Mouse (Mus musculus): ENCODE results near the gene Gm5751. TPM values are rescaled to one million over a fixed set of nuclear protein-coding genes. Genes with fewer than 3 reads are reported as not detected.
"Not testable (repeated sequence)": the region's sequence is repeated elsewhere in the genome, so short reads cannot be mapped to it uniquely, and the experiment has no call there.

Gm5751 gene
- not detected in 2 replicates for polyA plus RNA-seq (2014; fragmentation: Nextera tagmentation; extraction: Ambion mirVana)

DNA sequence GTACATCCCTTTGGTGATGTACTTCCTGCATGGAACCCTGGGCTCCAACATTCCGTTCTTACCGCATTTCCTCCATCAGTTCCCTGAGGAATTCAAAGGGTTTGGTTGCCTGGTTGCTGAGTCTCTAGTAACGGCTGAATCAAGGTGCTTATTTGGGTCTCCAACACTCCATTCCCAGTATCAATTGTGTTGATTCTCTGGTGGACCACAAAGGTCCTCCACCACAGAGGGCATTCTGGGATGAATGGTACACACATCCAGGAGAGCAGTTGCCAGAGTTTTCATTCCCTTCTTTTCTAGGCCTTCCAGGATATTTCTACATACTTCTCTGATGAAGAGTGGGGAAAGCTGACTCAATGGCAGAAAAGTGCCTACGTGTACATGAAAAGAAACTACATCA, at the start of gene Gm5751:
TSS of gene Gm5751 (plus strand) at position 301 of the 400 bp plus-strand sequence.
- H3K9me3 ChIP-seq (ENCODE audit: control insufficient read depth, low read length); H3K4me3 ChIP-seq (ENCODE audit: low read depth, low read length); H3K9ac ChIP-seq (ENCODE audit: low read length); H3K27me3 ChIP-seq (replicated peaks; ENCODE audit: control insufficient read depth, insufficient read depth, low read length); H3K4me2 ChIP-seq (ENCODE audit: low read length); H3K27ac ChIP-seq (ENCODE audit: low read depth); DNase-seq (ENCODE audit: low spot score); ATAC-seq (replicated peaks; ENCODE audit: low FRiP score, low TSS enrichment, low read depth); H3K36me3 ChIP-seq (ENCODE audit: control insufficient read depth, insufficient read depth, low read length); H3K4me1 ChIP-seq (replicated peaks; ENCODE audit: control insufficient read depth, insufficient read depth, low read length): not testable (repeated sequence)
- WGBS = 100% methylated on average over 3 of the region's 4 CpGs

GRCm38 (mm10) chrX:8832043-8832442, 42.0 kb upstream of the Gm5751 start:
- Histone ChIP-seq H3K27me3 (replicated peaks; ENCODE audit: control insufficient read depth, insufficient read depth, low read length) (no peaks in the 10 kb centered on the region), H3K4me2 (ENCODE audit: low read length) (no peak overlapping the region), H3K36me3 (ENCODE audit: control insufficient read depth, insufficient read depth, low read length) (no peaks in the 10 kb centered on the region), H3K4me3 (ENCODE audit: low read depth, low read length) (no peak overlapping the region), H3K4me1 (replicated peaks; ENCODE audit: control insufficient read depth, insufficient read depth, low read length) (no peaks in the 10 kb centered on the region), H3K9ac (ENCODE audit: low read length) (no peak overlapping the region), H3K27ac (ENCODE audit: low read depth) (no peak overlapping the region), H3K9me3 (ENCODE audit: control insufficient read depth, low read length) (no peaks in the 10 kb centered on the region)
- DNase-seq (ENCODE audit: low spot score) = peak; percentile 70
- ATAC-seq (replicated peaks; ENCODE audit: low FRiP score, low TSS enrichment, low read depth) = no peak

DNA sequence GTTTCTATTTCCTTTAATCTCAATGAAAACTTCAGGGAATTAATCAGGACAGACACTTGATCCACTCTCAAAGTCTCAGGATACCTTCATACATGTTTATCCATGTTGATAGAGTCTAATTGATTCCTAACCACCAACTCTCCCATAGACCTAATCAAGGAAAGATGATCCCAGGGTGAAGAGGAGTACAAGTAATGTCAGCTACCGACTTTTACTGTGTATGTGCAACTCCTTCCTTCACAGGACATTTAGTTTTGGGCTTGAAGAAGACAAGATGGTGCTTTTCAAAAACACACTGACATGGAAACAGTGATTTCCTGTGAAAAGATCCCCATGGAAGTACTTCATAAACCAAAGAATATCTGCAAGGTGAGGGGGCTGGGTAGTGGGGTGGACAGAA, 30.4 kb upstream of the Gm5751 start, which contains the start of gene Gm6592:
TSS of gene Gm6592 (plus strand) at position 301 of the 400 bp plus-strand sequence.
- Histone ChIP-seq H3K36me3 (ENCODE audit: control insufficient read depth, insufficient read depth, low read length) (no peaks in the 10 kb centered on the region), H3K27ac (ENCODE audit: low read depth) (no peak within 1 kb of the TSS), H3K4me2 (ENCODE audit: low read length) (no peak within 1 kb of the TSS), H3K27me3 (replicated peaks; ENCODE audit: control insufficient read depth, insufficient read depth, low read length) (no peaks in the 10 kb centered on the region), H3K9ac (ENCODE audit: low read length) (no peak within 1 kb of the TSS), H3K4me1 (replicated peaks; ENCODE audit: control insufficient read depth, insufficient read depth, low read length) (no peaks in the 10 kb centered on the region), H3K9me3 (ENCODE audit: control insufficient read depth, low read length) (no peaks in the 10 kb centered on the region), H3K4me3 (ENCODE audit: low read depth, low read length) (no peak within 1 kb of the TSS)
- DNase-seq (ENCODE audit: low spot score) (no peak), ATAC-seq (replicated peaks; ENCODE audit: low FRiP score, low TSS enrichment, low read depth) (no peak)
- 82% methylated on average over 1 of the region's 1 CpGs for WGBS

DNA sequence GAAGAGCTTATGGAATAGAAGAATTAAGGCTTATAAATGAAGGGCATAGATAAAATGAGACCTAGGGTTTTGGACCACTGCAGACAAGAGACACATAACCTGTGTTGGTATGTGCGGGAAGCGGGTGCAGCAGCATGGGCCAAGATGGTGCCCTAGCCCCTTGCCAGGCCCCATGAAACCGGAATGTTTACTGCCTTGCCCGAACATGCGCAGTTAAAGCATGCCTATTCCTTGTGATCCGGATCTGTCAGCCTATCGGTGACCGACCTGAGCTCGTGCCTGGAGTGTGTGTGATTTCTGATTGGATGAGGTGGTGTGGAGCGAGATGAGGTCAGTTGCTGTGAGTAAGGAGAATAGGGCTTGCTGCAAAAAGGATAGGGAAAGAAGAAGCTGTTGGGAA, 21.6 kb upstream of the Gm5751 start:
- H3K27ac ChIP-seq (ENCODE audit: low read depth) = no peak overlapping the region
- H3K9me3 ChIP-seq (ENCODE audit: control insufficient read depth, low read length) = no peaks in the 10 kb centered on the region
- no peaks in the 10 kb centered on the region for H3K36me3 ChIP-seq (ENCODE audit: control insufficient read depth, insufficient read depth, low read length)
- no peaks in the 10 kb centered on the region for H3K4me1 ChIP-seq (replicated peaks; ENCODE audit: control insufficient read depth, insufficient read depth, low read length)
- no peaks in the 10 kb centered on the region for H3K27me3 ChIP-seq (replicated peaks; ENCODE audit: control insufficient read depth, insufficient read depth, low read length)
- no peak overlapping the region for H3K4me2 ChIP-seq (ENCODE audit: low read length)
- no peak overlapping the region for H3K9ac ChIP-seq (ENCODE audit: low read length)
- H3K4me3 ChIP-seq (ENCODE audit: low read depth, low read length) = no peak overlapping the region
- no peak for DNase-seq (ENCODE audit: low spot score)
- 93% methylated on average over 10 of the region's 10 CpGs for WGBS
- no peak for ATAC-seq (replicated peaks; ENCODE audit: low FRiP score, low TSS enrichment, low read depth)

- not testable (repeated sequence) for H3K27ac ChIP-seq (ENCODE audit: low read depth); H3K9me3 ChIP-seq (ENCODE audit: control insufficient read depth, low read length); H3K4me1 ChIP-seq (replicated peaks; ENCODE audit: control insufficient read depth, insufficient read depth, low read length); H3K36me3 ChIP-seq (ENCODE audit: control insufficient read depth, insufficient read depth, low read length); H3K4me3 ChIP-seq (ENCODE audit: low read depth, low read length); H3K27me3 ChIP-seq (replicated peaks; ENCODE audit: control insufficient read depth, insufficient read depth, low read length); H3K4me2 ChIP-seq (ENCODE audit: low read length); H3K9ac ChIP-seq (ENCODE audit: low read length)
- ATAC-seq (replicated peaks; ENCODE audit: low FRiP score, low TSS enrichment, low read depth) (0 out of 2 replicates have a peak, but pooled peaks have one; percentile 53), DNase-seq (ENCODE audit: low spot score) (peak; percentile 77)
- WGBS = 2% methylated on average over 3 of the region's 3 CpGs
Observed at GRCm38 (mm10) chrX:8864331-8864730, 9.7 kb upstream of the Gm5751 start.

DNA sequence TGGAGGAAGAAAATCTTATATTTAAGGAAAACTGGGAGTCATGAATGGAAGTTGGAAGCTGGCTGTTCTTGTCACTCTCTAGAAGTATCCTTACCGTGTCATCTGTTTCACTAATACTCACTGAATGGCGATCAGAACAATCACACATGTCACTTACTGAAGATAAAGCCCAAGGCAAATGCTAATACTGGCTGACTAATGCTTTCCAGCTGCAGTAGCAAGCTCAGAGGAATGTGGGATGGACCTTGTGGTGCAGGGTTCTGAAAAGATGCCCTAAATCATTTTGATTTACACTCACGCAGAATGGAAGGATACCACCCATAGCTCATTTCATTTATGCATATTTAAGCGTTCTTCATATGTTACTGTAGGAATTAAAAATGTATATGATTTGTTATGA, 10.3 kb downstream of the Gm5751 start:
- H3K27ac ChIP-seq (ENCODE audit: low read depth) = no peak overlapping the region
- no peaks in the 10 kb centered on the region for H3K4me1 ChIP-seq (replicated peaks; ENCODE audit: control insufficient read depth, insufficient read depth, low read length)
- ATAC-seq (replicated peaks; ENCODE audit: low FRiP score, low TSS enrichment, low read depth) = no peak
- H3K4me3 ChIP-seq (ENCODE audit: low read depth, low read length) = no peak overlapping the region
- H3K4me2 ChIP-seq (ENCODE audit: low read length) = no peak overlapping the region
- no peaks in the 10 kb centered on the region for H3K9me3 ChIP-seq (ENCODE audit: control insufficient read depth, low read length)
- 67% methylated on average over 4 of the region's 4 CpGs for WGBS
- DNase-seq (ENCODE audit: low spot score) = no peak
- no peaks in the 10 kb centered on the region for H3K36me3 ChIP-seq (ENCODE audit: control insufficient read depth, insufficient read depth, low read length)
- H3K27me3 ChIP-seq (replicated peaks; ENCODE audit: control insufficient read depth, insufficient read depth, low read length) = no peaks in the 10 kb centered on the region
- no peak overlapping the region for H3K9ac ChIP-seq (ENCODE audit: low read length)

DNA sequence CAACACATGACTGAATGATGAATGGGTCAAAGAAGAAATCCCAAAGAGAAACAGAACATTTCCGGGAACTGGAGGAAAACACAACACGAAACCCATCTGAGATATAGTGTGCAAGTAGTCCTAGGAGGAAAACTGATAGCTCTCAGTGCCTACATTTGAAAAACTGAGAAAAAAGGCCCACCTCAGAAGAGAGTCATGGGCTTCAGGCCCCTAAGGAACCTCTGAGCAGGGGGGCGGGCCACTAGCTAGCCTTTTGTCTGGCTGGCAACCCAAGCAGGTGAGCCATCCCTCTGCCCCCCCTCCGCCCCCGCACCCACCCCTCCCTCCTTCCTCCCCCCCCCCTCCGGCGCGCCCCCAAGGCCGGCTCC, 17.9 kb downstream of the Gm5751 start:
- Histone ChIP-seq H3K4me1 (replicated peaks; ENCODE audit: control insufficient read depth, insufficient read depth, low read length) (no peaks in the 10 kb centered on the region), H3K4me3 (ENCODE audit: low read depth, low read length) (peak overlapping the region; percentile 49), H3K36me3 (ENCODE audit: control insufficient read depth, insufficient read depth, low read length) (no peaks in the 10 kb centered on the region), H3K9ac (ENCODE audit: low read length) (no peak overlapping the region), H3K27me3 (replicated peaks; ENCODE audit: control insufficient read depth, insufficient read depth, low read length) (no peaks in the 10 kb centered on the region), H3K27ac (ENCODE audit: low read depth) (no peak overlapping the region), H3K4me2 (ENCODE audit: low read length) (peak overlapping the region; percentile 57), H3K9me3 (ENCODE audit: control insufficient read depth, low read length) (no peaks in the 10 kb centered on the region)
- 36% methylated on average over 3 of the region's 9 CpGs for WGBS
- ATAC-seq (replicated peaks; ENCODE audit: low FRiP score, low TSS enrichment, low read depth) = peak; percentile 10; the same call in 1 of the 2 replicates
- DNase-seq (ENCODE audit: low spot score) = no peak

- DNase-seq (ENCODE audit: low spot score) = peak; percentile 73
- Histone ChIP-seq H3K4me3 (ENCODE audit: low read depth, low read length) (peak within 1 kb of the TSS; percentile 49), H3K36me3 (ENCODE audit: control insufficient read depth, insufficient read depth, low read length) (no peaks in the 10 kb centered on the region), H3K9me3 (ENCODE audit: control insufficient read depth, low read length) (no peaks in the 10 kb centered on the region), H3K4me2 (ENCODE audit: low read length) (peak within 1 kb of the TSS; percentile 57), H3K27me3 (replicated peaks; ENCODE audit: control insufficient read depth, insufficient read depth, low read length) (no peaks in the 10 kb centered on the region), H3K9ac (ENCODE audit: low read length) (peak within 1 kb of the TSS; percentile 65), H3K27ac (ENCODE audit: low read depth) (peak within 1 kb of the TSS; percentile 82), H3K4me1 (replicated peaks; ENCODE audit: control insufficient read depth, insufficient read depth, low read length) (no peaks in the 10 kb centered on the region)
- WGBS = 18% methylated on average over 56 of the region's 95 CpGs
- ATAC-seq (replicated peaks; ENCODE audit: low FRiP score, low TSS enrichment, low read depth) = peak; percentile 93
Observed at GRCm38 (mm10) chrX:8892343-8893155, 18.5 kb downstream of the Gm5751 start, which contains the start of gene B630019K06Rik. Gene B630019K06Rik (plus strand): TSS chrX:8892382.

DNA sequence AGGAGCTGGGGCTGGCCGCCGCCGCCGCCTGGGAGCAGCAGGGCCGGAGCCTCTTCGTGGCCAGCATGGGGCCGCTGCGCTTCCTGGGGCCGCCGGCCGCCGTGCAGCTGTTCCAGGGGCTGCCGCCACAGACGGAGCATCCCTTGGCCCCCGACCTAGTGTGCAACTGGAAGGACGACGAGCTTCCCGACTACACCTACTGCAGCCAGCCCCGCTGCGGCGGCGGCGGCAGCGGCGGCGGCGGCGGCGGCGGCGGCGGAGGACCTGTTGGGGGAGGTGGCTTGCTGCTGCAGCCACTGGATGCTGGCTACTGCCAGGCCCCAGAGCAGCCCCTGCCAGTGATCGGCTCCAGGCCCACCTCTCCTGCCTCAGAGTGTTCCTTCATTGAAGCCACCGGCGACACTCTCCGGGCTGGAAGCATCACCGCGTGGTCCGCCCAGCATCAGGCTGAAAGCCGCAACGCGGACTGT, 19.2 kb downstream of the Gm5751 start:
- Histone ChIP-seq H3K36me3 (ENCODE audit: control insufficient read depth, insufficient read depth, low read length) (no peaks in the 10 kb centered on the region), H3K9ac (ENCODE audit: low read length) (peak overlapping the region; percentile 65), H3K4me3 (ENCODE audit: low read depth, low read length) (peak overlapping the region; percentile 49), H3K4me2 (ENCODE audit: low read length) (peak overlapping the region; percentile 57), H3K4me1 (replicated peaks; ENCODE audit: control insufficient read depth, insufficient read depth, low read length) (no peaks in the 10 kb centered on the region), H3K27ac (ENCODE audit: low read depth) (peak overlapping the region; percentile 82), H3K27me3 (replicated peaks; ENCODE audit: control insufficient read depth, insufficient read depth, low read length) (no peaks in the 10 kb centered on the region), H3K9me3 (ENCODE audit: control insufficient read depth, low read length) (no peaks in the 10 kb centered on the region)
- DNase-seq (ENCODE audit: low spot score) (peak; percentile 65), ATAC-seq (replicated peaks; ENCODE audit: low FRiP score, low TSS enrichment, low read depth) (peak; percentile 76)
- 11% methylated on average over 27 of the region's 42 CpGs for WGBS

All from intestine, embryonic 14.5 days (tissue).